Mouse (Mus musculus) hindbrain, embryonic 12.5 days (tissue): ENCODE data around the gene Rbm46. TPM values are rescaled to one million over a fixed set of nuclear protein-coding genes. Genes with fewer than 3 reads are reported as not detected.

ENCODE experiments used
- ATAC-seq: fragments of 200-750 bp; cut with Nextera tagmentation; 2 replicates; pipeline ENCODE4 v1.8.0; 2017; ENCODE audit warnings: moderate TSS enrichment; ENCODE audit not compliant: low FRiP score
- H3K27ac ChIP-seq: fragments of 300-500 bp; sonication (generic); 2 replicates; pipeline ENCODE4 v1.5.1; 2016; ENCODE audit warnings: mild to moderate bottlenecking
- H3K27me3 ChIP-seq: fragments of 300-500 bp; sonication (generic); 2 replicates; pipeline ENCODE4 v1.6.1; 2016; ENCODE audit warnings: mild to moderate bottlenecking
- H3K36me3 ChIP-seq: fragments of 300-500 bp; sonication (generic); 2 replicates; pipeline ENCODE4 v1.6.1; 2016; ENCODE audit warnings: mild to moderate bottlenecking
- H3K4me1 ChIP-seq: fragments of 300-500 bp; sonication (generic); 2 replicates; pipeline ENCODE4 v1.6.1; 2016
- H3K4me2 ChIP-seq: fragments of 300-500 bp; sonication (generic); replicated peaks from 2 replicates; pipeline ENCODE4 v1.6.1; 2016; ENCODE audit warnings: mild to moderate bottlenecking
- H3K4me3 ChIP-seq: fragments of 300-500 bp; sonication (generic); 2 replicates; pipeline ENCODE4 v1.5.1; 2016; ENCODE audit warnings: mild to moderate bottlenecking
- H3K9ac ChIP-seq: fragments of 300-500 bp; sonication (generic); 2 replicates; pipeline ENCODE4 v1.6.1; 2016; ENCODE audit warnings: mild to moderate bottlenecking, moderate library complexity
- H3K9me3 ChIP-seq: fragments of 300-500 bp; sonication (generic); replicated peaks from 2 replicates; pipeline ENCODE4 v1.6.1; 2016; ENCODE audit warnings: mild to moderate bottlenecking
- WGBS: fragments of 180-500 bp; shearing (Covaris S2); methylation state at CpG from one replicate; pipeline ENCODE4 v1.1.7; 2016; 5-methylcytosine and 5-hydroxymethylcytosine counted together
- polyA plus RNA-seq: library from polyadenylated mRNA; unstranded; fragments of >200 nt; fragmentation: Nextera tagmentation; extraction: Ambion mirVana; gene quantifications from 2 replicates; pipeline ENCODE4 v1.2.1, GENCODE M21; 2016

The Rbm46 gene
- 4.1 and 5.2 TPM in 2 replicates for polyA plus RNA-seq

- WGBS, result 22% methylated on average over 36 of the region's 36 CpGs
- no peaks in the 10 kb centered on the region for H3K36me3 ChIP-seq
Observed at GRCm38 (mm10) chr3:82876372-82876739, at the start of gene Rbm46. TSS of gene Rbm46 (minus strand) at chr3:82876483.

GRCm38 (mm10) chr3:82915632-82916031 lies 39.3 kb upstream of the Rbm46 start:
- Histone ChIP-seq H3K4me2 (no peak overlapping the region), H3K27me3 (no peaks in the 10 kb centered on the region), H3K9me3 (no peaks in the 10 kb centered on the region), H3K27ac (no peak overlapping the region), H3K9ac (no peak overlapping the region), H3K4me3 (no peak overlapping the region), H3K4me1 (no peaks in the 10 kb centered on the region), H3K36me3 (no peaks in the 10 kb centered on the region)
- ATAC-seq, result no peak
- 22% methylated on average over 1 of the region's 1 CpGs for WGBS

More at GRCm38 (mm10) chr3:82876372-82876739, at the start of gene Rbm46:
- Histone ChIP-seq H3K4me2 (peak within 1 kb of the TSS; percentile 59), H3K4me1 (peaks cover 8% of the 10 kb centered on the region; the same call in 1 of the 2 replicates), H3K9ac (peak within 1 kb of the TSS; percentile 23; the same call in 1 of the 2 replicates), H3K27me3 (peaks cover 19% of the 10 kb centered on the region), H3K9me3 (no peaks in the 10 kb centered on the region), H3K4me3 (peak within 1 kb of the TSS; percentile 42), H3K27ac (no peak within 1 kb of the TSS)
- ATAC-seq, result peak; percentile 96

GRCm38 (mm10) chr3:82908671-82909070 lies 32.4 kb upstream of the Rbm46 start:
- Histone ChIP-seq H3K9ac (no peak overlapping the region), H3K4me2 (no peak overlapping the region), H3K4me3 (no peak overlapping the region), H3K27ac (no peak overlapping the region), H3K27me3 (peaks cover 25% of the 10 kb centered on the region), H3K9me3 (no peaks in the 10 kb centered on the region), H3K4me1 (peaks cover 9% of the 10 kb centered on the region), H3K36me3 (no peaks in the 10 kb centered on the region)
- 92% methylated on average over 2 of the region's 2 CpGs for WGBS
- ATAC-seq, result no peak

GRCm38 (mm10) chr3:82904211-82904908 lies 28.1 kb upstream of the Rbm46 start:
- Histone ChIP-seq H3K4me3 (peak overlapping the region; percentile 49), H3K9me3 (no peaks in the 10 kb centered on the region), H3K27me3 (peaks cover 38% of the 10 kb centered on the region), H3K36me3 (no peaks in the 10 kb centered on the region), H3K4me1 (peaks cover 14% of the 10 kb centered on the region), H3K4me2 (peak overlapping the region; percentile 98), H3K9ac (peak overlapping the region; percentile 43), H3K27ac (no peak overlapping the region)
- 2% methylated on average over 31 of the region's 31 CpGs for WGBS
- ATAC-seq, result peak; percentile 67; the same call in 1 of the 2 replicates

GRCm38 (mm10) chr3:82903613-82904205 lies 27.4 kb upstream of the Rbm46 start, which contains the start of gene Lrat:
TSS of gene Lrat (minus strand) at chr3:82903973.
- Histone ChIP-seq H3K27me3 (peaks cover 38% of the 10 kb centered on the region), H3K4me3 (peak within 1 kb of the TSS; percentile 49), H3K36me3 (no peaks in the 10 kb centered on the region), H3K4me1 (peaks cover 14% of the 10 kb centered on the region), H3K27ac (no peak within 1 kb of the TSS), H3K9me3 (no peaks in the 10 kb centered on the region), H3K9ac (peak within 1 kb of the TSS; percentile 43), H3K4me2 (peak within 1 kb of the TSS; percentile 98)
- peak; percentile 71 for ATAC-seq
- 2% methylated on average over 35 of the region's 35 CpGs for WGBS

GRCm38 (mm10) chr3:82902757-82903612 lies 26.7 kb upstream of the Rbm46 start:
- Histone ChIP-seq H3K4me2 (peak overlapping the region; percentile 98), H3K27ac (no peak overlapping the region), H3K9ac (no peak overlapping the region), H3K36me3 (no peaks in the 10 kb centered on the region), H3K4me1 (peaks cover 14% of the 10 kb centered on the region), H3K27me3 (peaks cover 38% of the 10 kb centered on the region), H3K4me3 (peak overlapping the region; percentile 49), H3K9me3 (no peaks in the 10 kb centered on the region)
- ATAC-seq, result no peak
- WGBS, result 23% methylated on average over 20 of the region's 20 CpGs

GRCm38 (mm10) chr3:82888842-82889241 lies 12.6 kb upstream of the Rbm46 start:
- no peak overlapping the region for H3K9ac ChIP-seq
- H3K27ac ChIP-seq, result no peak overlapping the region
- no peak overlapping the region for H3K4me3 ChIP-seq
- 10% methylated on average over 2 of the region's 2 CpGs for WGBS
- no peaks in the 10 kb centered on the region for H3K27me3 ChIP-seq
- ATAC-seq, result no peak
- no peaks in the 10 kb centered on the region for H3K4me1 ChIP-seq
- no peak overlapping the region for H3K4me2 ChIP-seq
- no peaks in the 10 kb centered on the region for H3K36me3 ChIP-seq
- H3K9me3 ChIP-seq, result no peaks in the 10 kb centered on the region

GRCm38 (mm10) chr3:82877258-82877657 lies 975 bp upstream of the Rbm46 start:
- H3K4me1 ChIP-seq, result peaks cover 8% of the 10 kb centered on the region; the same call in 1 of the 2 replicates
- no peaks in the 10 kb centered on the region for H3K9me3 ChIP-seq
- no peak overlapping the region for H3K4me2 ChIP-seq
- H3K9ac ChIP-seq, result no peak overlapping the region
- H3K36me3 ChIP-seq, result no peaks in the 10 kb centered on the region
- no peak overlapping the region for H3K27ac ChIP-seq
- no peak overlapping the region for H3K4me3 ChIP-seq
- no peak for ATAC-seq
- WGBS, result 4% methylated on average over 4 of the region's 4 CpGs
- peaks cover 19% of the 10 kb centered on the region for H3K27me3 ChIP-seq

- Histone ChIP-seq H3K9me3 (no peaks in the 10 kb centered on the region), H3K4me3 (peak overlapping the region; percentile 42), H3K36me3 (no peaks in the 10 kb centered on the region), H3K27ac (no peak overlapping the region), H3K4me1 (peaks cover 8% of the 10 kb centered on the region; the same call in 1 of the 2 replicates), H3K9ac (peak overlapping the region; percentile 23; the same call in 1 of the 2 replicates), H3K4me2 (peak overlapping the region; percentile 59), H3K27me3 (peaks cover 19% of the 10 kb centered on the region)
- WGBS, result 21% methylated on average over 53 of the region's 69 CpGs
- peak; percentile 73 for ATAC-seq
Observed at GRCm38 (mm10) chr3:82875671-82876371, 462 bp downstream of the Rbm46 start.

GRCm38 (mm10) chr3:82857414-82858077 lies 18.7 kb downstream of the Rbm46 start:
- no peak for ATAC-seq
- Histone ChIP-seq H3K27me3 (no peaks in the 10 kb centered on the region), H3K9me3 (no peaks in the 10 kb centered on the region), H3K36me3 (no peaks in the 10 kb centered on the region), H3K27ac (no peak overlapping the region), H3K4me1 (no peaks in the 10 kb centered on the region), H3K4me2 (no peak overlapping the region), H3K4me3 (no peak overlapping the region), H3K9ac (no peak overlapping the region)
- 21% methylated on average over 4 of the region's 4 CpGs for WGBS

- no peak overlapping the region for H3K9ac ChIP-seq
- no peak overlapping the region for H3K4me2 ChIP-seq
- no peak overlapping the region for H3K27ac ChIP-seq
- no peak overlapping the region for H3K4me3 ChIP-seq
- no peak for ATAC-seq
- H3K36me3 ChIP-seq, result no peaks in the 10 kb centered on the region
- no peaks in the 10 kb centered on the region for H3K4me1 ChIP-seq
- H3K9me3 ChIP-seq, result no peaks in the 10 kb centered on the region
- H3K27me3 ChIP-seq, result no peaks in the 10 kb centered on the region
- WGBS, result 77% methylated on average over 9 of the region's 9 CpGs
Observed at GRCm38 (mm10) chr3:82825165-82825564, 51.1 kb downstream of the Rbm46 start.
